Mouse (Mus musculus) CD4-positive, CD25-positive, alpha-beta regulatory T cell, adult 4 months (primary cell): Measurements from ENCODE around the gene B3galt2. TPM values are rescaled to one million over a fixed set of nuclear protein-coding genes. Genes with fewer than 3 reads are reported as not detected.

ENCODE experiments used
- polyA plus RNA-seq, 2 experiments: library from polyadenylated mRNA; unstranded; fragments of 100-300 nt; shearing (Covaris generic); gene quantifications; one replicate each; pipeline ENCODE4 v1.2.1; 2017

The B3galt2 gene
- polyA plus RNA-seq, 2 experiments from 2014 or later, result 0.58 to 1.2 TPM

Other genes starting within 250 kb of the B3galt2 start
- gene Cdc73, start 62.2 kb downstream of the B3galt2 start, polyA plus RNA-seq, result 10 to 100 TPM; 15.5 to 21.5 TPM
- 10 to 100 TPM; 34.4 to 42.8 TPM for gene Glrx2, start 75.7 kb downstream of the B3galt2 start, polyA plus RNA-seq
- 1 to 10 TPM; 3.4 to 4.7 TPM for gene Trove2, start 136.4 kb downstream of the B3galt2 start, polyA plus RNA-seq
- 10 to 100 TPM; 47.8 to 56.9 TPM for gene Uchl5, start 136.6 kb downstream of the B3galt2 start, polyA plus RNA-seq